Mouse (Mus musculus): ENCODE results near the gene P2ry1. TPM values are rescaled to one million over a fixed set of nuclear protein-coding genes. Genes with fewer than 3 reads are reported as not detected.

Gene P2ry1
- polyA plus RNA-seq, 1 experiment from 2014 or later = 5.3 TPM

DNA sequence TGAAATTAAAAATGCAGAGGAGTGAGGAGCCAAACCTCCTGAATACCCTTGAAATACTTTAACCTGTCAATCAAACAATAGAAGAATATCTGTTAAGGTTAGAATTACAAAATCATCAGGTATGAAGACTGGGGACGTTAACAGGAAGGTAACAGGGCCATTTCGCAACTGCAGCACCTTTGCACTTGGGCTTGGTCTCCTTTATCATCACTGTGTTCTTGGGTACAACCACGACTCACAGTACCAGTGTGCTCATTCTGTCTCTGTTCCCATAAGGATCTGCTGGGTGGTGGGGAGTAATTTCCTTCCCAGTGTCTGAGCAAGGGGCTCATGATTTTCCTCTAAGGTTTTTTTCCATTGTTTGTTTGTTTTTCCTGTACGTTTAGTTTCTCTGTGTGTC is 1.8 kb upstream of the P2ry1 start:
- no peak for DNase-seq (ENCODE audit: low spot score)
- WGBS = 74% methylated on average over 4 of the region's 4 CpGs

DNA sequence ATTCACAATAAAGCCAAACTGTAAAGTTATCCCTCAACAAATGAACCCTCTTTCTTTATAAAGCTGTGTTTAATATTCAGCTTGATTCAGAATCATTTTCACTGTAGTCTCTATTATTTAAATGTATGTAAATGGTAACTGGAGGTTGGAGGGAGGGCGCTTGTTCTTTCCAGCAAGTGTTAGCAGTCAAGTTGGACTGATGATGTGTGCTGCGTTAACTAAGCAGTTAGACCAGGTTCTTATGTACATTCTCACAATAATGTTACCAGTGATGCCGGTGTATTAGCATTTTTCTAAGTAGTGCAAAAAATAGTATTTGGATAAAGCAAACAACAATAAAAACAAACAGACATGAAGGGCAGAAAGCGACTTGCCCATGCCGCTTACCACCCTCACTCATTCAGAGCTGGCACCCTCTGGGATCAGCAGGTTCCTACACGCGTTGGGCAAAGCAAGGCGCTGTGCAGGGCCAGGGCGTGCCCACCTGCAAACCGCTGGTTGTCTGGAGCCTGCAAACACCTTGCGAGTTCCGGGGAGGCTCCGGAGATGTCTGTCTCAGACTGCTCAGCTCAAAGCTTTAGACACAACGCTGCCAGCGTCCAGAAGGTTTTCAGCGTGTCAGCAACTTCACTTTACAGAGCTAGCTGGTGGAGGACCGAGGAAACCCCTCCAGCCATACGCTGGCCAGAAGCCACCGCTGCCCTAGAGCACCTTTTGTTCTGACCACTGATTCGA is 576 bp upstream of the P2ry1 start:
- no peaks in the 10 kb centered on the region for H3K9me3 ChIP-seq (ENCODE audit: control insufficient read depth, low read length)
- H3K4me2 ChIP-seq (replicated peaks) = peak overlapping the region; percentile 99
- H3K9ac ChIP-seq = peak overlapping the region; percentile 73
- peaks cover 6% of the 10 kb centered on the region; the same call in 1 of the 2 replicates for H3K4me1 ChIP-seq (replicated peaks; ENCODE audit: control insufficient read depth, insufficient read depth, low read length)
- H3K27ac ChIP-seq = no peak overlapping the region
- H3K36me3 ChIP-seq (replicated peaks; ENCODE audit: control insufficient read depth, insufficient read depth) = no peaks in the 10 kb centered on the region
- DNase-seq (ENCODE audit: low spot score) (no peak), ATAC-seq (ENCODE audit: low FRiP score) (peak; percentile 75)
- 1% methylated on average over 20 of the region's 20 CpGs for WGBS
- peaks cover 12% of the 10 kb centered on the region; the same call in 1 of the 2 replicates for H3K27me3 ChIP-seq (ENCODE audit: control insufficient read depth, insufficient read depth, low read length)
- peak overlapping the region; percentile 84 for H3K4me3 ChIP-seq (replicated peaks; ENCODE audit: low read length)

More for the DNA sequence above, 1.8 kb upstream of the P2ry1 start:
- Histone ChIP-seq H3K27me3 (ENCODE audit: control insufficient read depth, insufficient read depth, low read length) (peaks cover 12% of the 10 kb centered on the region; the same call in 1 of the 2 replicates), H3K9me3 (ENCODE audit: control insufficient read depth, low read length) (no peaks in the 10 kb centered on the region), H3K4me2 (replicated peaks) (no peak overlapping the region), H3K4me1 (replicated peaks; ENCODE audit: control insufficient read depth, insufficient read depth, low read length) (peaks cover 6% of the 10 kb centered on the region; the same call in 1 of the 2 replicates), H3K27ac (no peak overlapping the region), H3K9ac (no peak overlapping the region), H3K36me3 (replicated peaks; ENCODE audit: control insufficient read depth, insufficient read depth) (no peaks in the 10 kb centered on the region), H3K4me3 (replicated peaks; ENCODE audit: low read length) (no peak overlapping the region)
- no peak for ATAC-seq (ENCODE audit: low FRiP score)

DNA sequence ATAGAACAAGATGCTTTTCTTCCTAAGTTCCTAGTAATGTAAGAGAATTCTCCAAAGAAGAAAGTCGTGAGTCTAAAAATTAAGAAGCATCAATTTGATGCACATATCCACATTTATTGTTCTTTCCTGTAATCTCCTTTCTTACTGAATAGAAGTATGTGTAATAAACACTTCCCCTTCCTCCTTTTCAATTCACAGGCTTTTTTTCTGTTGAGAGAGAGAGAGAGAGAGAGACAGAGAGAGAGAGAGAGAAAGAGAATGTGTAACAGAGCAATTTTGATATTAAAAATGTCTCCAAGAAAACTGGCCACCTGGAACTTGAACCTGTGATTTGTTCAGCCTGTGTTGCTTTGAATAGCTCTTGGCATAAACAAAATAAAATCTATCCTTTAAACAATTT is 2.0 kb downstream of the P2ry1 start:
- peaks cover 6% of the 10 kb centered on the region; the same call in 1 of the 2 replicates for H3K4me1 ChIP-seq (replicated peaks; ENCODE audit: control insufficient read depth, insufficient read depth, low read length)
- H3K27ac ChIP-seq = no peak overlapping the region
- peak overlapping the region; percentile 99 for H3K4me2 ChIP-seq (replicated peaks)
- H3K9me3 ChIP-seq (ENCODE audit: control insufficient read depth, low read length) = no peaks in the 10 kb centered on the region
- H3K36me3 ChIP-seq (replicated peaks; ENCODE audit: control insufficient read depth, insufficient read depth) = no peaks in the 10 kb centered on the region
- peaks cover 12% of the 10 kb centered on the region; the same call in 1 of the 2 replicates for H3K27me3 ChIP-seq (ENCODE audit: control insufficient read depth, insufficient read depth, low read length)
- H3K4me3 ChIP-seq (replicated peaks; ENCODE audit: low read length) = no peak overlapping the region
- no peak overlapping the region for H3K9ac ChIP-seq
- 90% methylated on average over 1 of the region's 1 CpGs for WGBS
- ATAC-seq (ENCODE audit: low FRiP score) = no peak
- DNase-seq (ENCODE audit: low spot score) = no peak

DNA sequence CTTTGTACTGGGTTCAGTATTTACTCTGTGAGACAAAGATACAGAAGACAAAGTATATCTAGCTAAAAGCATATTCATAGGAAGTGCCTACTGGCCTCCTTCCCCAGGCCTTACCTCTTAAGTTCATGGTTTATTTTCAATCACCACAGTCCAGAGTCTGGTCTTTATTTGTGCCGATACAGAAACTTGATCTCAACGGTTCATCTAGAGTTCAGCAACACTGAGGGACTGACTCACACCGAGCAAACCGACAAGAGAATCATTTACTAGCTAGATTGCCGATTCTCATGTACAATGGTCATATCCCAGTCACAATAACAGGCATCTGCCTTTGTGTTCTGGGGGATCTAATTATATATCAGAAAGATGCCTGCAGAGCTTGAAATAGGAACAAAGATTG is 9.1 kb downstream of the P2ry1 start:
- Histone ChIP-seq H3K4me2 (replicated peaks) (no peak overlapping the region), H3K9me3 (ENCODE audit: control insufficient read depth, low read length) (no peaks in the 10 kb centered on the region), H3K4me1 (replicated peaks; ENCODE audit: control insufficient read depth, insufficient read depth, low read length) (no peaks in the 10 kb centered on the region), H3K27me3 (ENCODE audit: control insufficient read depth, insufficient read depth, low read length) (no peaks in the 10 kb centered on the region), H3K4me3 (replicated peaks; ENCODE audit: low read length) (no peak overlapping the region), H3K36me3 (replicated peaks; ENCODE audit: control insufficient read depth, insufficient read depth) (no peaks in the 10 kb centered on the region), H3K27ac (no peak overlapping the region), H3K9ac (no peak overlapping the region)
- DNase-seq (ENCODE audit: low spot score) (no peak), ATAC-seq (ENCODE audit: low FRiP score) (no peak)
- 39% methylated on average over 5 of the region's 5 CpGs for WGBS

DNA sequence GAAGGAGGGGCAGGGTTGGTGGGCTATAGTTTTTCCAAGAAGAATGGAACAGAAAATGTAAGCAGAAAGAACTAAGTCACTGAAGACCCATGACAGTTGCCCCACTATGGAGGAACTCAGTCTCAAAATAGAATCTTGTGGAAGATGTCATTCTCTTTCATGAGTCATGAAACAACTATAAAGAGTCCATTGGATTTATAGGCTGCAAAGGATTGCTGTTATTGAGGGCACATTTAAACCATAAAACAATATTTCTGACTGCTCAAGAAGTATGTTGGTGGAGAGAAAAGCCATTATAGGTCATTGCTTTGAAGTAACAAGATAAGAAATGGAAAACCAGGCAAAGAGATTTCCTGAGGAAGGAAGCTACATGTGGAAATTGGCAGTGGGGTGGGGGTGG is 10.0 kb downstream of the P2ry1 start:
- no peak overlapping the region for H3K4me3 ChIP-seq (replicated peaks; ENCODE audit: low read length)
- DNase-seq (ENCODE audit: low spot score) = no peak
- H3K27ac ChIP-seq = no peak overlapping the region
- no peak overlapping the region for H3K4me2 ChIP-seq (replicated peaks)
- no peak for ATAC-seq (ENCODE audit: low FRiP score)
- no peaks in the 10 kb centered on the region for H3K4me1 ChIP-seq (replicated peaks; ENCODE audit: control insufficient read depth, insufficient read depth, low read length)
- no peaks in the 10 kb centered on the region for H3K9me3 ChIP-seq (ENCODE audit: control insufficient read depth, low read length)
- no peak overlapping the region for H3K9ac ChIP-seq
- H3K36me3 ChIP-seq (replicated peaks; ENCODE audit: control insufficient read depth, insufficient read depth) = no peaks in the 10 kb centered on the region
- no peaks in the 10 kb centered on the region for H3K27me3 ChIP-seq (ENCODE audit: control insufficient read depth, insufficient read depth, low read length)

DNA sequence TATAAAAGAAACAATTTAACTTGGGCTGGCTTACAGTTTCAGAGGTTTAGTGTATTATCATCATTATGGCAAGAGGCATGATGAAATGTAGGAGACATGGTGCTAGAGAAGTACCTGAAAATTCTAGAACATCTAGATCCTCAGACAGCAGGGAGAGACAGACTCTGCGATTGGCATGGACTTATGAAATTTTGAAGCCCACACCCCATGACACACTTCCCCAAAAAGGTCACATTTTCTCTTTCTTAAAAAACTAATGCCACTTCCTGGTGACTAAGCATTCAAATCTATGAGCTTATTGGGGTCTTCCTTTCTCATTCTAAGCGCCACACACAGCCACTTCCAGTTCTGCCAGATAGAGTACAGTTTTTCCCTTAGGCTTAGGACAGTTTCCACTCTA is 14.1 kb downstream of the P2ry1 start:
- DNase-seq (ENCODE audit: low spot score) (no peak), ATAC-seq (ENCODE audit: low FRiP score) (no peak)
- Histone ChIP-seq H3K36me3 (replicated peaks; ENCODE audit: control insufficient read depth, insufficient read depth) (no peaks in the 10 kb centered on the region), H3K4me3 (replicated peaks; ENCODE audit: low read length) (no peak overlapping the region), H3K4me1 (replicated peaks; ENCODE audit: control insufficient read depth, insufficient read depth, low read length) (no peaks in the 10 kb centered on the region), H3K9ac (no peak overlapping the region), H3K27me3 (ENCODE audit: control insufficient read depth, insufficient read depth, low read length) (no peaks in the 10 kb centered on the region), H3K9me3 (ENCODE audit: control insufficient read depth, low read length) (no peaks in the 10 kb centered on the region), H3K27ac (no peak overlapping the region), H3K4me2 (replicated peaks) (no peak overlapping the region)
- 94% methylated on average over 2 of the region's 2 CpGs for WGBS

DNA sequence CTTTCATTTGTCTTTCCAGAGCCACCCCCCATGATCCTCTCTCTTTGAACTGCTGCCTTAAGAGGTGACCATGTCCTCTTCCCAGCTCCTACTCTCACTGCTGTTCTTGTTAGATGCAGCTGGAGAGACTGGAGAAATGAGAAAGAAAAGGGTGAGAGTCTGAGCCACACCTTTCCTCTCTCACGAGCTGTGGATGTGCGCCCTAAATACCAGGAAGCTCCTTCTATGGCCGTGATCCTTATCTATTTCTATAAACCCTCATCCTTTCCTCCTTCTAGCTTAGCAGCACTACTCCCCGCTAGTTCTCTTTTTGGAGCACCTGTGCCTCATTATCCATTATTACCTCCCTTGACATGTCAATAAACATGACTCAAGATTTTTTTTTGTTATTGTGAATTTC is 29.5 kb downstream of the P2ry1 start:
- DNase-seq (ENCODE audit: low spot score) (no peak), ATAC-seq (ENCODE audit: low FRiP score) (no peak)
- Histone ChIP-seq H3K27me3 (ENCODE audit: control insufficient read depth, insufficient read depth, low read length) (no peaks in the 10 kb centered on the region), H3K9me3 (ENCODE audit: control insufficient read depth, low read length) (no peaks in the 10 kb centered on the region), H3K9ac (no peak overlapping the region), H3K4me1 (replicated peaks; ENCODE audit: control insufficient read depth, insufficient read depth, low read length) (no peaks in the 10 kb centered on the region), H3K27ac (no peak overlapping the region), H3K36me3 (replicated peaks; ENCODE audit: control insufficient read depth, insufficient read depth) (no peaks in the 10 kb centered on the region), H3K4me2 (replicated peaks) (no peak overlapping the region), H3K4me3 (replicated peaks; ENCODE audit: low read length) (no peak overlapping the region)
- 86% methylated on average over 4 of the region's 4 CpGs for WGBS

DNA sequence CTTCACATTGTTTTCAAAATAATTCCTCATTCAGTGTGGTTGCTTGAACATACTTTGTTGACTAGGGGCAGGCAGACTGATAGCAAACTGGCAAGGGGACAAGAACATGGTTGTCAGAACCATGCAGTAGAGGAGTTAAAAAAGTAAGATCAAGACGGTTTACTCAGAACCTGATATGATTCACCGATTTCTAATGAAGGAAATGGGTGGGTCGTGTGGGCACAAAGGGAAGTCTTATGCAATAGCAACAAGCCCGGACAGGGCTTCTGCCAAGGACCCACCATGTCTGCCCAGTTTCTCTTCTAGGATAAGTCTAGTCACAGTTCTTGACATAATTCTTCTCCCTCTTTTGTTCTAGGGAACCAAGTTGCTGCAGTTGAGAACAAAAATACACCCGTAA is 33.0 kb downstream of the P2ry1 start:
- DNase-seq (ENCODE audit: low spot score) = no peak
- Histone ChIP-seq H3K4me2 (replicated peaks) (no peak overlapping the region), H3K4me1 (replicated peaks; ENCODE audit: control insufficient read depth, insufficient read depth, low read length) (no peaks in the 10 kb centered on the region), H3K27ac (no peak overlapping the region), H3K36me3 (replicated peaks; ENCODE audit: control insufficient read depth, insufficient read depth) (no peaks in the 10 kb centered on the region), H3K4me3 (replicated peaks; ENCODE audit: low read length) (no peak overlapping the region), H3K9me3 (ENCODE audit: control insufficient read depth, low read length) (no peaks in the 10 kb centered on the region), H3K9ac (no peak overlapping the region), H3K27me3 (ENCODE audit: control insufficient read depth, insufficient read depth, low read length) (no peaks in the 10 kb centered on the region)
- no peak for ATAC-seq (ENCODE audit: low FRiP score)
- WGBS = 80% methylated on average over 5 of the region's 5 CpGs

DNA sequence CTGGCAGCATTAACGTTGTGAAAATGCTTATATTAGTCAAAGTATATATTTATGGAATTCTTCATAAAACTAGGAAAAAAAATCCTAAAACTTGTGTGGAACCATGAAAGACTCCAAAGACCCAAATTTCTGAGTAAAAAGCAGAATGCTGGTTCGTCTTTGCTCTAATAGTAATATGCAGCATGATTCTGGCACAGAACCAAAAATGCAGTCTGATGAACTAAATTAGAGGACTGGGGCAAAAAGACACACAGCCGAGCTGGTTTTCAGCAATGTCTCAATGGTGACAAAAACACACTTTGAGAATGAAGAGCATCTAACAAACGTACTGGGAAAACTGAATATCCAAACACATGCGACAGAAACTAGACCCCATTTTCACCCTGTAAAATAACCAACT is 37.3 kb downstream of the P2ry1 start:
- Histone ChIP-seq H3K9ac (no peak overlapping the region), H3K36me3 (replicated peaks; ENCODE audit: control insufficient read depth, insufficient read depth) (no peaks in the 10 kb centered on the region), H3K27me3 (ENCODE audit: control insufficient read depth, insufficient read depth, low read length) (no peaks in the 10 kb centered on the region), H3K27ac (no peak overlapping the region), H3K9me3 (ENCODE audit: control insufficient read depth, low read length) (no peaks in the 10 kb centered on the region), H3K4me3 (replicated peaks; ENCODE audit: low read length) (no peak overlapping the region), H3K4me2 (replicated peaks) (no peak overlapping the region), H3K4me1 (replicated peaks; ENCODE audit: control insufficient read depth, insufficient read depth, low read length) (no peaks in the 10 kb centered on the region)
- no peak for ATAC-seq (ENCODE audit: low FRiP score)
- no peak for DNase-seq (ENCODE audit: low spot score)
- 42% methylated on average over 5 of the region's 5 CpGs for WGBS
